Mouse (Mus musculus): Measurements from ENCODE around the gene Lexm. TPM values are rescaled to one million over a fixed set of nuclear protein-coding genes. Genes with fewer than 3 reads are reported as not detected.

Lexm gene
- polyA plus RNA-seq, 1 experiment from 2014 or later = not detected

DNA sequence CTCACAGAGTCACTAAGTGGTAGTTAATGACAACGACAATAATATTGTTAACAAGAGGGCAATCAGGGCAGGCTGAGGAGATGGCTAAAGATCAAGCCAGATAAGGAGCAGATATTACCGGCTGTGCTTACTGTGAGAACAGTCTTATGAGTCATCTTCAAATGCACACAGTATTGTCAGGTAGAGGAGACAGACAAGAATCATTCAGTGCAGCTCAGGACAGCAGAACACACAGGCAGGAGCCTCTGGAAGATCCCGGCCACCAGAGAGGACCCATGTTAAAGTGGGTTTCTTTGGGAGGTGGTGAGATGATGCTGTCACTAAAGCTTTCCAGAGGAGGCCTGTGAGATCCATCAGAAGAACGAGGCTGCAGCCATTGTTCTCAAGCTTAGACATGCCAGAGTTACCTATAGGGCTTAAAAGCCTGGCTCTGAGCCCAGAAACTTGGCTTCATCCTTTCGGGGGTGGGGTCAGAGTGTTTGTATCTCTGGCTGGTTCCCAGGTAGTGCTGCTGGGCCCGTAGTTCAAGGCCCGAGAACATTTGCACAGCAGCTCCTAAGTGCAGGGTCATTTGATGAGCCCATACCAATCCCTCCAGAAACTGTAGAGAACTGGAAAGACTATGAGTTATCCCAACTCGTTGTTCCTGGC, 66.4 kb downstream of the Lexm start:
- no peak for TF ChIP-seq CTCF (IDR thresholded peaks at IDR 0.05; ENCODE audit: low read depth)
- no peak overlapping the region for H3K27ac ChIP-seq (ENCODE audit: low read depth, low read length)

DNA sequence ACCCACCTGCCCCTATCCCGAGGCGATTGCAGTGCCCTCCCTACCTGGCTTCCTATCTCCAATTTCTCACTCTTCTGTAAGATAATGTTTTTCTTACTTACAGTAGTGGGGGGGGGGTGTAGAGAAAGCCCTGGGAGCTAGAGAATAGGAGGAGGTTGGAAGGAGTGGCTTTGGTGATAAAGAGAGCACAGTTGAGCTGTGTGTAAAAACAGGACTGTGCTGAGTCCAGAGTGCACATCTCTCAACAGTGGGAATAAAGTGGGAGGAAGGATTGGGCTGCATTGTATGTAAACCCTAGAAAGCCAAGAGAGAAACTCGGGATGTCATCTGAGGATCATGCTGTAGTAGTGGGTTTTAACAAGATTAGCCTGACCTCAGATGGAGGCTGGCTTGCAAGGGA, 68.9 kb downstream of the Lexm start:
- Histone ChIP-seq H3K9ac (ENCODE audit: low read depth, low read length) (no peak overlapping the region), H3K4me2 (replicated peaks; ENCODE audit: low read depth) (no peak overlapping the region), H3K4me3 (ENCODE audit: low read depth, low read length) (no peak overlapping the region), H3K9me3 (ENCODE audit: control insufficient read depth) (no peaks in the 10 kb centered on the region), H3K36me3 (ENCODE audit: control insufficient read depth, insufficient read depth) (no peaks in the 10 kb centered on the region), H3K27ac (ENCODE audit: low read depth, low read length) (no peak overlapping the region; the same call in 1 of the 2 replicates), H3K27me3 (replicated peaks; ENCODE audit: control insufficient read depth, insufficient read depth, low read length) (no peaks in the 10 kb centered on the region), H3K4me1 (replicated peaks; ENCODE audit: control insufficient read depth, insufficient read depth, low read length) (no peaks in the 10 kb centered on the region)
- no peak for TF ChIP-seq CTCF (IDR thresholded peaks at IDR 0.05; ENCODE audit: low read depth)
- WGBS = 49% methylated on average over 3 of the region's 3 CpGs
- peak; percentile 73 for ATAC-seq

More for the DNA sequence above, 66.4 kb downstream of the Lexm start:
- ATAC-seq = peak; percentile 36; the same call in 1 of the 2 replicates
- Histone ChIP-seq H3K4me3 (ENCODE audit: low read depth, low read length) (no peak overlapping the region), H3K4me2 (replicated peaks; ENCODE audit: low read depth) (no peak overlapping the region), H3K36me3 (ENCODE audit: control insufficient read depth, insufficient read depth) (no peaks in the 10 kb centered on the region), H3K9me3 (ENCODE audit: control insufficient read depth) (no peaks in the 10 kb centered on the region), H3K4me1 (replicated peaks; ENCODE audit: control insufficient read depth, insufficient read depth, low read length) (no peaks in the 10 kb centered on the region), H3K9ac (ENCODE audit: low read depth, low read length) (no peak overlapping the region), H3K27me3 (replicated peaks; ENCODE audit: control insufficient read depth, insufficient read depth, low read length) (no peaks in the 10 kb centered on the region)
- 35% methylated on average over 8 of the region's 8 CpGs for WGBS

- WGBS = 34% methylated on average over 1 of the region's 1 CpGs
- no peak for TF ChIP-seq CTCF (IDR thresholded peaks at IDR 0.05; ENCODE audit: low read depth)
- H3K4me1 ChIP-seq (replicated peaks; ENCODE audit: control insufficient read depth, insufficient read depth, low read length) = no peaks in the 10 kb centered on the region
Observed at GRCm38 (mm10) chr4:106546896-106547295, 70.1 kb downstream of the Lexm start.

DNA sequence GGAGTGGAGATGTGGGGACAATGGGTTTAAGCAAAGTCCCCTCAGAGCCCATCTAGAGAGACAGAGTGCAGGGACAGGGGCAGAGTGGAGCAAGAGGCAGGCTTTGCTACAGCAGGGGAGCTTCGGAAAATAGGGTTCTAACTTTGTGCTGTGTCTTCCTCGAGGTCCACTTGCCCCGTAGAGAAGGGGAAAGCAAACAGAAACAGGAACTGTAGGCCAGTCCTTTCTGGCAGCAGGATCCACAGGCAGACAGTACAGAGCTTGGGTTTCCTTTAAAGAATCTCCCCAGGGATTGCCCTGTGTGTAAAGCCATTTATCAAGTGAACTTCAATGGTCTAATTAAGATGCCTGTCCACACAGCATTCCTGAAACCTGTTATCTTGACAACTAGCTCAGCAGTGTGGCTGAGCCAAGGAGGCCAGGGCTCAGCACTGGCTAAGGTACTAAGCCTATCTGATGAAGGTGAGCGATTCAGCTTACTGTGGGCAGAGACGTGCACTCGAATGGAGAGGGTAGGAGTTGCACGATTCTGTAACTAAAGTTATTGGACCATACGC, 71.1 kb downstream of the Lexm start:
- no peak for ATAC-seq
- H3K27me3 ChIP-seq (replicated peaks; ENCODE audit: control insufficient read depth, insufficient read depth, low read length) = no peaks in the 10 kb centered on the region

More at GRCm38 (mm10) chr4:106546896-106547295, 70.1 kb downstream of the Lexm start:
- Histone ChIP-seq H3K36me3 (ENCODE audit: control insufficient read depth, insufficient read depth) (no peaks in the 10 kb centered on the region), H3K4me2 (replicated peaks; ENCODE audit: low read depth) (no peak overlapping the region), H3K9ac (ENCODE audit: low read depth, low read length) (no peak overlapping the region), H3K27ac (ENCODE audit: low read depth, low read length) (no peak overlapping the region), H3K27me3 (replicated peaks; ENCODE audit: control insufficient read depth, insufficient read depth, low read length) (no peaks in the 10 kb centered on the region), H3K9me3 (ENCODE audit: control insufficient read depth) (no peaks in the 10 kb centered on the region), H3K4me3 (ENCODE audit: low read depth, low read length) (no peak overlapping the region)
- no peak for ATAC-seq

GRCm38 (mm10) chr4:106542211-106542610, 74.8 kb downstream of the Lexm start:
- no peak overlapping the region for H3K4me2 ChIP-seq (replicated peaks; ENCODE audit: low read depth)
- no peak overlapping the region for H3K27ac ChIP-seq (ENCODE audit: low read depth, low read length)
- no peaks in the 10 kb centered on the region for H3K27me3 ChIP-seq (replicated peaks; ENCODE audit: control insufficient read depth, insufficient read depth, low read length)
- no peaks in the 10 kb centered on the region for H3K9me3 ChIP-seq (ENCODE audit: control insufficient read depth)
- H3K4me1 ChIP-seq (replicated peaks; ENCODE audit: control insufficient read depth, insufficient read depth, low read length) = no peaks in the 10 kb centered on the region
- no peak overlapping the region for H3K9ac ChIP-seq (ENCODE audit: low read depth, low read length)
- H3K4me3 ChIP-seq (ENCODE audit: low read depth, low read length) = no peak overlapping the region
- no peaks in the 10 kb centered on the region for H3K36me3 ChIP-seq (ENCODE audit: control insufficient read depth, insufficient read depth)
- TF ChIP-seq CTCF (IDR thresholded peaks at IDR 0.05; ENCODE audit: low read depth) = no peak
- 87% methylated on average over 2 of the region's 2 CpGs for WGBS
- no peak for ATAC-seq

More for the DNA sequence above, 71.1 kb downstream of the Lexm start:
- no peak for TF ChIP-seq CTCF (IDR thresholded peaks at IDR 0.05; ENCODE audit: low read depth)
- 46% methylated on average over 8 of the region's 8 CpGs for WGBS
- Histone ChIP-seq H3K9ac (ENCODE audit: low read depth, low read length) (no peak overlapping the region), H3K4me1 (replicated peaks; ENCODE audit: control insufficient read depth, insufficient read depth, low read length) (no peaks in the 10 kb centered on the region), H3K9me3 (ENCODE audit: control insufficient read depth) (no peaks in the 10 kb centered on the region), H3K4me3 (ENCODE audit: low read depth, low read length) (no peak overlapping the region), H3K27ac (ENCODE audit: low read depth, low read length) (peak overlapping the region; percentile 60; the same call in 1 of the 2 replicates), H3K4me2 (replicated peaks; ENCODE audit: low read depth) (no peak overlapping the region; the same call in 1 of the 2 replicates), H3K36me3 (ENCODE audit: control insufficient read depth, insufficient read depth) (no peaks in the 10 kb centered on the region)

- Histone ChIP-seq H3K36me3 (ENCODE audit: control insufficient read depth, insufficient read depth) (no peaks in the 10 kb centered on the region), H3K27me3 (replicated peaks; ENCODE audit: control insufficient read depth, insufficient read depth, low read length) (no peaks in the 10 kb centered on the region), H3K4me3 (ENCODE audit: low read depth, low read length) (no peak overlapping the region), H3K4me1 (replicated peaks; ENCODE audit: control insufficient read depth, insufficient read depth, low read length) (no peaks in the 10 kb centered on the region), H3K4me2 (replicated peaks; ENCODE audit: low read depth) (no peak overlapping the region), H3K9ac (ENCODE audit: low read depth, low read length) (no peak overlapping the region), H3K9me3 (ENCODE audit: control insufficient read depth) (no peaks in the 10 kb centered on the region), H3K27ac (ENCODE audit: low read depth, low read length) (no peak overlapping the region)
- WGBS = 73% methylated on average over 3 of the region's 3 CpGs
- TF ChIP-seq CTCF (IDR thresholded peaks at IDR 0.05; ENCODE audit: low read depth) = no peak
- ATAC-seq = no peak
Observed at GRCm38 (mm10) chr4:106541491-106541890, 75.5 kb downstream of the Lexm start.

Other genes starting within 250 kb of the Lexm start
- gene Pcsk9, start 152.9 kb downstream of the Lexm start, polyA plus RNA-seq (2015; fragmentation: Nextera tagmentation; extraction: Ambion mirVana) = 16.8 and 21.2 TPM in 2 replicates
- gene Bsnd, start 125.0 kb downstream of the Lexm start, polyA plus RNA-seq (2015; fragmentation: Nextera tagmentation; extraction: Ambion mirVana) = not detected in 2 replicates
- gene Dhcr24, start 56.2 kb downstream of the Lexm start, polyA plus RNA-seq (2015; fragmentation: Nextera tagmentation; extraction: Ambion mirVana) = 6.5 and 7.9 TPM in 2 replicates
- gene Ttc22, start 5.2 kb upstream of the Lexm start, polyA plus RNA-seq (2015; fragmentation: Nextera tagmentation; extraction: Ambion mirVana) = 61.9 and 66.4 TPM in 2 replicates
- 6.7 TPM in 2 replicates for gene Pars2, start 33.8 kb upstream of the Lexm start, polyA plus RNA-seq (2015; fragmentation: Nextera tagmentation; extraction: Ambion mirVana)
- gene Ttc4, start 61.7 kb upstream of the Lexm start, polyA plus RNA-seq (2015; fragmentation: Nextera tagmentation; extraction: Ambion mirVana) = 29.7 and 35.0 TPM in 2 replicates
- gene Mroh7, start 113.7 kb upstream of the Lexm start, polyA plus RNA-seq (2015; fragmentation: Nextera tagmentation; extraction: Ambion mirVana) = 0.33 TPM in 2 replicates
- 0.25 and 0.31 TPM in 2 replicates for gene Fam151a, start 116.6 kb upstream of the Lexm start, polyA plus RNA-seq (2015; fragmentation: Nextera tagmentation; extraction: Ambion mirVana)
- 7.8 and 7.9 TPM in 2 replicates for gene Acot11, start 187.8 kb upstream of the Lexm start, polyA plus RNA-seq (2015; fragmentation: Nextera tagmentation; extraction: Ambion mirVana)

Measured in intestine, postnatal 0 days (tissue).